Mouse (Mus musculus): Measurements from ENCODE around the gene Des.

Gene Des

DNA sequence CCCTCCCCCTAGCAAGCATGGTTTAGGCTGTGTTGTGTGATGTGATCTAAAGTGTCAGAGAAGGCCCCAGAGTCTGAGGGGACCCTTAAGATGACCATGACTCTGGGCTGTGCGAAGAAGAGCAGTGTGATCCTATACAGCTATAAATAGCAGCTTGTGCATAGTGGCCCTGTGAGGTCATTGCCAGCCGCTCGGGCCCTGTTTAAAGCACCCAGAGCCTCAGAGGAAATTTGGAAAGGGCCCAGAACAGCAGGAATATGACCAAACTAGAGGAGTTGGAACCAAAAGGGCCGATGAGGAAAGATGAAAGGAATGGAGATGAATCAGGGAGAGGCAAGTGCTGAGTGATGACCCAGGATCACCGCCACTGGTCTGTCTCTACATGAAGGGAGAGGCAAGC is 12.8 kb upstream of the Des start:
- no peak for DNase-seq (ENCODE audit: low spot score in 2 of 2)

DNA sequence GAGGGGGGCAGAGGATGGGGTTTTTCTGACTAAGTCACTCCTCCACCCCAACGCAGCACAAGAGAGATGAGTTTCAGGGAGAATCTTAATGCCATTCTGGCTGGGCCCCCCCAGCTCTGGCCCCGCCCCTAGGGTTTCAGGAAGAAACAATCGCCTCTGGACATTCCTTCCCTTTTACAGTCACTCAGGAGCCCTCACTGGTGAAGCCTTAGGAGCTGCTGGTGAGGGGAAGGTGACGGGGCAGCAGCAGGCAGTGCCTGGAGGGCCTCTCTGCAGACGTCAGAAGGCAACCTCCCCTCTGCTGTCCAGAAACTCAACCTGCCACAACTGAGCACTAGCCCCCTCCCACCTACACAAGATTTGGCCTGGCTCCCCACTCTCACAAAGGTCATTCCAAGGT is 10.9 kb upstream of the Des start:
- no peak for DNase-seq (ENCODE audit: low spot score in 2 of 2)

DNA sequence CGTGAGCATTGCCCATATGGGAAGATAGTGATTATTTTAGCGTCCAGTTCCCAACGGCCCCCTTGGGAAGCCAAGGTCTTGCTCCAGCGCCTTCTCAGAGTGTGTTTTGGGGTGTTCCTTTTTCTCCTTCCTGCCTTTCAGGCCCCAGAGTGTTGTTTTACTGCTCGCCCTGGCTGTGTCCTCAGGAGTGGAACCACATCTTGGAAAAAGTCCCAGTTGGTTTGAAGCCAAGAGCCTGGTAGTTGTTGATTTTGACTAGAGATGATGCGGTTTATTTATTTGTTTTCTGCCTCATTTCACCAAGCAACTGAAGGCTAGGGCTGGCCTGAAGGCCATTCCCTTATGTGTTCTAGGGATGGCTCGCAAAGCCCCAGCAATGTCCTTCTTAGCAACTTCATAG is 2.9 kb upstream of the Des start:
- no peak for DNase-seq (ENCODE audit: low spot score in 2 of 2)

DNA sequence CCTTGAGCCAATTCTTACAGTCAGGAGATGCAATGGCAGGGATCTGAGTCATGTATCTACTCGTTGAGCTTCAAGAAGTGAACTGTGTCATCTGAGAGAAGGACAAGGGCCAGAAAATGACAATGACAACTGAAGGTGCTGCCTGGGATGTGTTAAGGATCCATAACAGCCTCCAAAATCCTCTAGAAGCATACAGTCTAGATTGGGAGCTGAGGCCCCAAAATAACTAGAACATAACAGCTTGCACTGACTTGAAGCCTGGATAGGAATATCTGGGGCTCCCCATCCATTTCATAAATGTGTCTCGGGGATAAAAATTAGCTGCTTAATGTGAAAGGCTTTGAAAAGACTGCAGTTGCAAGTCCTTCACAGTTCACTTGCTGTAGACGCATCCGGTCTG is 2.1 kb upstream of the Des start:
- DNase-seq (ENCODE audit: low spot score in 2 of 2) = no peak

DNA sequence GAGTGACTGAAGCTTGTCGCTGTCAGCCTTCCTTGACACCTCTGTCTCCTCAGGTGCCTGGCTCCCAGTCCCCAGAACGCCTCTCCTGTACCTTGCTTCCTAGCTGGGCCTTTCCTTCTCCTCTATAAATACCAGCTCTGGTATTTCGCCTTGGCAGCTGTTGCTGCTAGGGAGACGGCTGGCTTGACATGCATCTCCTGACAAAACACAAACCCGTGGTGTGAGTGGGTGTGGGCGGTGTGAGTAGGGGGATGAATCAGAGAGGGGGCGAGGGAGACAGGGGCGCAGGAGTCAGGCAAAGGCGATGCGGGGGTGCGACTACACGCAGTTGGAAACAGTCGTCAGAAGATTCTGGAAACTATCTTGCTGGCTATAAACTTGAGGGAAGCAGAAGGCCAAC is 783 bp upstream of the Des start:
- DNase-seq (ENCODE audit: low spot score in 2 of 2) = no peak

DNA sequence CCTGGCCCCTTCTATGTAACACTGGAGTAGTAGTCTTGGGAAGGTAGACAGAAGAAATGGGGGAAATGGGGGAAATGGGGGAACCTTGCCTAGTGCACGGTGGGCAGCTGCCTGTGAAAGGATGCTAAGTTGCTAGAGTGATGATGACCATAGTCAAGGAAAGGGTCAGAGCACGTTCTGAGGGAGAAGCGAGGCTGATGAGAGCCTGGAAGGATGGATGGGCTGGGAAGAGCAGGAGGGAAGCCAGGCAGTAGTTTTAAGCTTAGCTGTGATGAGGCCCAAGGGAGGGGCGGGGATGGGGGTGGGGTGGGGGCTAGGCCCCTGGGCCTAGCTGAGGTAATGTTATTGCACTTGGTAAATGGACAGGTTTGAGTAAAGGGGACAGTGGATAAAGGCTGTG is 994 bp downstream of the Des start:
- DNase-seq (ENCODE audit: low spot score in 2 of 2) = no peak

DNA sequence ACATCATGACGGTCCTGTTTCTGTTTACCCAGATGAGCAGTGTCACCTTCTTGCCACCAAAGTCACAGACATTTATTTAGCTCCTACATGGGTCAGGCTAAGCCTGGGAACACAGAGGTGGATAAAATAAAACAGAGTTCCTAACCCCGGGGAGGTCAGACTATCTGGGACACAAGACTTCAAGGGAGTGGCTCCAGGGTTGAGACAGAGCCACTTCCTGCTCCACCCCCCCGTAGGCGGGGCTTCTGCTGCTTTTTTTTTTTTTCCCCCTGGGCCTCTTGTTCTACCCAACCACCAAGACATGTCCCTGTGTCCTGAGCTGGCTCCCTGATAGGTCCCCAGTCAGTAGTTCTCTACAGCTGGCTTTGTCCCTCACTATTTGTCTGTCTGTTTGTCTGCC is 1.6 kb downstream of the Des start:
- no peak for DNase-seq (ENCODE audit: low spot score in 2 of 2)

DNA sequence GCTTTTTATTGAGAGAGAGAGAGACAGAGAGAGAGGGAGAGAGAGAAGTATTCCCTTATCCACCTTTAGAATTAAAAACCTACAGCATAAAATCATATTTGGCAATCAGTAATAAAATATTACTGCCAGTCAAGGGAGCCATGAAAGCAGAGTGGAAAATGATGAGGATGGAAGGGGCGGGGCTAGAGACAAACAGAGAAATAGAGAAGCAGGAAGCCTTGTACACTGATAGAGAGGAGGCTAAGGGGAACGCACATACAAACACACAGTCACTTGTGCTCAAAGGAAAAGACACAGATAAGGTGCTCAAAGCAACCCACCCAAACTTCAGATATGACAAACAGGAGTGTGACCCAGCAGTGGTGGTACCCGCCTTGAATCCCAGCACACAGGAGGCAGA is 3.7 kb downstream of the Des start:
- DNase-seq (ENCODE audit: low spot score in 2 of 2) = no peak

DNA sequence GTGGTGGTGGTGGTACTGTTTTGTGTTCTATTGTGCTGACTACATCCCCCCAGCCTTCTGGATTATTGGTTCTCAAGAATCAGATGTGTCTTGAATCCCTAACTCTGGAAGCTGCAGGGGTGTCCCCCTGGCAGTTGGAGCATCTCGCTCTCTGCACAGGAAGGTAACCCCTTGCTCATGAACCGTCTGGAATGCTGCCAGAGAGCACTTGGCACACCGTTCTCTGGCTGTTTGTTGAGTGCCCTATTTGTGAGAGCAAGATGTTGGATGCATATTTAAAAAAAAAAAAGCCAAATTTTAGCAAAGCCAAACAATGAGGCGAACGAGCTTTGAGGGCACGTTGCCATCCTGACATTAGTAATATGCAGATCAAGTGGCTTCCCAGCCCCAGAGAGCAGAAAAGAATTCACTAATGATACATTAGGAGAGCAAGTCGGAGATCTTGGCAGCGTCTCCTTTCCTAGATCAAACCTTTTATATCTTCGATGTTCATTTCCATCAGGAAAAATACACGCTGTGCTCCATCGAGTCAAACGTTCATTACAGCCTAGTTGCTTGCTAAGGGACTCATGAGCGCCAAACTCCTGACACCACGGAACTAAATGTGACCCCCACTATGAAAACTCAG is 5.5 kb downstream of the Des start:
- DNase-seq (ENCODE audit: low spot score in 2 of 2) = no peak

DNA sequence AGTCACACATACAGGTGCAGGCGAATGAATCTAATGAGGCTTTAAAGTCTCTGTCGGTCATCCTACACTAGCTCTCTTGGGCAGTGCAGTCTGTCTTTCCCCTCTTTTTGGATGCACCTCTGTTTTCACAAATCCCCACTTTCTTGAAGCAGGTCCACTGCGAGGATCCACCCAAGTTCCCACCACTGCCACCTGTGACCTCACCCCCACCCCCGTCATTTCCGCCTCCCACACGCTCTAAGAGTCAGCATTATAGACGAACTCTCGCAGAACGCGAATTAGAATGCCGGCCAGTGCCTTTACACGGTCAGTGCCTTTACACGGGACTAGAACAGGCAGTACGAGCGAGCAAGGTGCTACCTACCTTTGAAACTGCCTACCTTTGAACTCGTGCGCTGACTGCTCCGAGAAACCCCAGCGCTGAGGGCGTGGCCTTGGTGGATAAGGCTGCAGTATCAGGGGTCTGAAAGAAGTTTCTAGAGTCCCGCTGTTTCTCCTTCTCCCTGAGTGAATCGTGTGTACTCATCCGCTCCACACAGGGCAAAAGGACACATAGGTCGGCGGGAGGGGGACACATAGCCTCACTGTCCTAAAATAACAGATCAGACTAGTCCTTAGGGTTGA is 9.3 kb downstream of the Des start:
- DNase-seq (ENCODE audit: low spot score in 2 of 2) = no peak

DNA sequence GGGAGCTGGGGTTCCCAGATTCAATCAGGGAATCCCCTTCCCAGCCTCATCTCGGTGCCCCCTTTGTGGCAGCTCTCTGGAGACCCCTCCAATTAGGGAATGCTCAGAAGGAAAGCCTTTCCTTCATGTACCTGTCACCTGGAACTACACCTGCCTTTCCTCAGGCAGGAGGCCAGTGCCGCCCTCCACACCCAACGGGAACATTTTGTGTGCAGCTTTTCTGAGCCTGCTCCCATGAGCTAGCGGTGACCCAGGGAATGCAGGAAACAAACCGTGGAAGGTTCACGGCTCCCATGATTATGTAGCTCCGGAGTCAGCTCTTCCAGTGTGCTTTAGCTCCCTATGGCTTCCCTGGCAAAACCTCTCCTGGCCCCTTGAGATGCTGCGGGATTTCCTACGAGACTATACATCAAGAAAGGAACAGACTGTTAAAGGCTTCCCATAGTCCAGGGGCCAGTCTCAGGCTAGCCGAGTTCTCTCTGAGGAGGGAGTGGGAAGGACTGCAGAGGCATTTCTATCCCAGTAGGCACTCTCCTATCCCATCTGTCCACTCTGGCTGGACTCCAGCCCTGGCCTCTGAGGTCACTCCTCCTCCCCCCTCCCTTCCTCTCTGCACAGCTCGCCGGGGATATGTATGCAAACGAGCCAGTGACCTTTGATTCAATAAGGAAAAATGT is 10.0 kb downstream of the Des start:
- no peak for DNase-seq (ENCODE audit: low spot score in 2 of 2)

DNA sequence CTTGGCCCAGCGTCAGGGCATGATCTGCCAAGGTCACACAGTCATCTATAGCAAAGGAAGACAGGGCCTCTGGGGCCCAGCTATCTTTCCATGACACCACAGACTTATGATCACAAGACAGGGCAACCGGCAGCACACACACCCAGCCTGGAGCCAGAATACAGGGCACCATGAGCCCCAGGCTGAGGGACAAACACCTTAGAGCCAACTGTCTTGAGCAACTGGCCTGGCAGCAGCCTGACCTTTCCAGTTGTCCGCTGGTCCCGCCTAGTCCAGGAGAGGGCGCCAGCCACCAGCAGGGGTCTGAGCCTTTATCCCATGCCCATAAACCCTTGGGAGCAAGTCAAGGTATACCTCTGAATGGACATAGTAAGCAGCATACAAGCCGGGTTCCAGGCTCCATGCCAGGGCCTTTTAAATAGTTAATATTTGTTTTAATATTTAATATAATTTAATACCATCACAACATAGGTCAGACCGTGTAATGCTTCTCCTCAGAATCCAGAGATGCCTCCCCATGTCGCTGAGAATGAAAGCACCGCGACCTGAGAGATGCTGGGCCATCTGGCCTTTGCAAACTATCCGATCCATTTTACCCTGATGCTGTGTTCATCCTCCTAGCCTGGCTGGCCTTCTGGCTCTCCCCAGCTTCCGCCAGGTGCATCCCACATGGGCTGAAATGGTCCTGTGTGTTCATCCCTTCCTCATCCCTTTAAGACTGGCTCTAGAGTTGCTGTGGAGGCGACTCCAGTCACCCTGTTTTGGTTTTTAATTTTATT is 11.4 kb downstream of the Des start:
- no peak for DNase-seq (ENCODE audit: low spot score in 2 of 2)

DNA sequence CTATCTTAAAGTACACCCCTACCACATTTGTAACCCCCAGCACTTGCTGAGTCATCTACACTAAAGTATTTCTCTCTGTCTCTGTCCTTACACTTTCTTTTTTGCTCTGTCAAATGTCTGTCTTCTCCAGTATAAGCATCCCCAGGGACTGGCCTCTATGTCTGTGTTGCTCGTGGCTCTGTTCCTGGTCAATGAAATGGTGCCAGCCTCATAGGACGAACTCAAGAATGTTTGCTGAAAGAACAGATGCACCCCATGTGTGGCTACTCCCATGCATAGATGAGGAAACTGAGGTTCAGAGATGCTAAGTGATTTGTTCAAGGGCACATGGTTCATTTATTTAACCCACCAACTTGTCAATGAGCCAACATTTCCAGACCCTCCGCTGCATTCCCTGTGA is 12.3 kb downstream of the Des start:
- DNase-seq (ENCODE audit: low spot score in 2 of 2) = no peak

DNA sequence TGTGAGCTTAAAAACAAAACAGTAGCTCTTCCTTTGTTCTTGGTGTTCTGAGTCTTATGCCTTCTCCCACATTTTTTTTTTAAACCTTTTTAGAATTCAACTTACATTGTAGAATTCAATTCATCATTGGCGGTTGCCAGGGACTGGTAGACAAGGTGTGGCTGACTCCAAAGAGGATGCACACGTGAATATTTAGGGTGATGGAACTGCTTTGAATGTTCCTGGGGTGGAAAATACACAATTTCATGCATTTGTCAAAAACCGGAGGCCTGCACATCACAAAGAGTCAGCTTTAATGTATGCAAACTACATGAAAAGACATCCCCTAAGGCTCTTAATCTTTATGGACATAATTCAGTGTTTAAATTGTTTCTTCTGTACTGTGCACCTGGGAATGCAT is 13.1 kb downstream of the Des start:
- DNase-seq (ENCODE audit: low spot score in 2 of 2) = no peak

DNA sequence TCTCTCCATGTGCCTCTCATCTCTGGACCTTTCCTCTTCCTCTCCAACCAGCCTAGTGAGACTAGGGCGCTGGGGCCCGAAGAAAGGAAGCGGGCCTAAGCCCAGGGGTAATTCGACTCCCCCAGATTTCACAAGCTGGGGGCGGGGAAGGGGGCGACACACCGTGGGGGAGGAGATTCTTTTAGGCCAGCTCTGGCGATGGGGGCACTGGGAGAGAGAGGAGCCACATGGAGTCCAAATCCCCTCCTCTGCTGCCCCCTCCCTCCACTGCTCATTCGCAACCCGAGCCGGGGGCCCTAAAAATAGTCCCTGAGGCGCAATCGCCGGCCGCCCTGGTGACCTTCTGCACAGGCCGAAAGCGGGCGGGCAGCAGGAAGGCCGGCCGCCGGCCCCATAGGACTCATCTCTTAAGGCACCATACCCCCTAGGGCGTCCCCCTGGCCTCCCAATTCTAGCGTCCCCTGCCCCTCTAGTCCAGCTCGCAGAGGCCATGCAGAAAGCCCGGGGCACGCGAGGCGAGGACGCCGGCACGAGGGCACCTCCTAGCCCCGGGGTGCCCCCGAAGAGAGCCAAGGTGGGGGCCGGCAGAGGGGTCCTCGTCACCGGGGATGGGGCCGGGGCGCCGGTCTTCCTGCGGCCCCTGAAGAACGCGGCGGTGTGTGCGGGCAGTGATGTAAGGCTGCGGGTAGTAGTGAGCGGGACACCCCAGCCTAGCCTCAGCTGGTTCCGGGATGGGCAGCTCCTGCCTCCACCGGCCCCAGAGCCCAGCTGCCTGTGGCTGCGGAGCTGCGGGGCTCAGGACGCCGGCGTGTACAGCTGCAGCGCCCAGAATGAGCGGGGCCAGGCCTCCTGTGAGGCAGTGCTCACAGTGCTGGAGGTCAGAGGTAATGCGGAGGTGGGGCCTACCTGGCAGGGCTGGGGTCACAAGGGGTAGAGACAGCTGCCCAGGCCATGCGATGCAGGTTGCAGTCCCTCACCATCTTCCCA is 15.1 kb downstream of the Des start, which contains the start of gene Speg:
TSS of gene Speg (plus strand) at position 348 of the 987 bp plus-strand sequence.
- no peak for DNase-seq (ENCODE audit: low spot score in 2 of 2)

DNA sequence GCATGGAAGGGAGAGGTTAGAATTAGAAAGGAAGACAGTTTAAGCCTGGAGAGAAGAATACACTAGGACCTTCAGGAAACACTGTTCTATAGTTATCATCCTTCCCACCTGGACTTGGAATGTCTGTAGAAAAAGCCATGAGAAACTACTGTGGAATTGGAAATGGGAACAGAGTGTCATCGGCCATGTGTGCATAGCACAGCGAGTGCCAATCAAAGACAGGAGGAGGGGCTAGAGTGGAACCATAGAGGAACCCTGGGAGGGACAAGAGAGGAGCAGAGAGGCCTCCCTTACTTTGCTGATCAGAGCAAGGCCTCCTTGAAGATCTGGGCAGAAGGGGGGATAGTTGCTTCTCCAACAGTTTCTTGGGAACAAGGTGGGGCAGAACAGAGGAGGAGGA is 19.1 kb downstream of the Des start:
- no peak for DNase-seq (ENCODE audit: low spot score in 2 of 2)

DNA sequence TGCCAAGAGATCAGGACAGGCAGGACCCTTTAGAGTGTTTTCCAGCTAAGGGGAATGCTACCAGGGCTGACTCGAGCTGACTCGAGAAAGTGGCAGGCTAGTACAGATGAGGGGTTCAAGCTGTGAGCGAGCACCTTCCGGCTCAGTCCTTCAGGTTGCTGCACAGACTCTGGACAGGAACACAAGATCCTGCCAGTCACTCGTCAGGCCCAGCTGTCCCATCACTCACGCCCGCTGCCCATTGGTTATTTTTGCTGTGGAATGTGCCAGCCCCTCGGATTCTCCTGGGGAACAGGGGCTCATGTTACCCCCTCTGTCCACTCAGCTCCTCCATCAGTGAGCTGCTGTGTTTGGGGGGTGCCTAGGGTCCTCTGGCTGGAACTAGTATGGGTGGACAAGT is 19.8 kb downstream of the Des start:
- DNase-seq (ENCODE audit: low spot score in 2 of 2) = no peak

DNA sequence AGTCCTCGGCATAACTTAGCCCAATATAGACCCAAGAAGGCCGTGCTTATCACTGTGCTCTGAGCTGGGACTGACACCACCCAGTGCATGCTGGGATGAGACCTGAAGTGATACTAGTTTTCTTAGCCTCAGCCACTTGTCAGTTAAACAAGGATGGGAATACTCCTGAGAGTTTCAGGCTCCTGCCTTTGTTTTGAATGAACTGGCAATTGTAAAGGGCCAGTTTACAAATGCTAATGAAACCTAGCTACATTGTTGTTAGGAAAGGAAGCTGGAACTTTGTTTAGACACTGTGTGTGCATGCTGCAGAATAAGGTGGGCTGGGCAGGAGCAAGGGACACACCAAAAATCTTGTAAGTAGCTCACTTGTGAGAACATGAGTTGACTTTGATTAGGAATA is 20.8 kb downstream of the Des start:
- DNase-seq (ENCODE audit: low spot score in 2 of 2) = no peak

DNA sequence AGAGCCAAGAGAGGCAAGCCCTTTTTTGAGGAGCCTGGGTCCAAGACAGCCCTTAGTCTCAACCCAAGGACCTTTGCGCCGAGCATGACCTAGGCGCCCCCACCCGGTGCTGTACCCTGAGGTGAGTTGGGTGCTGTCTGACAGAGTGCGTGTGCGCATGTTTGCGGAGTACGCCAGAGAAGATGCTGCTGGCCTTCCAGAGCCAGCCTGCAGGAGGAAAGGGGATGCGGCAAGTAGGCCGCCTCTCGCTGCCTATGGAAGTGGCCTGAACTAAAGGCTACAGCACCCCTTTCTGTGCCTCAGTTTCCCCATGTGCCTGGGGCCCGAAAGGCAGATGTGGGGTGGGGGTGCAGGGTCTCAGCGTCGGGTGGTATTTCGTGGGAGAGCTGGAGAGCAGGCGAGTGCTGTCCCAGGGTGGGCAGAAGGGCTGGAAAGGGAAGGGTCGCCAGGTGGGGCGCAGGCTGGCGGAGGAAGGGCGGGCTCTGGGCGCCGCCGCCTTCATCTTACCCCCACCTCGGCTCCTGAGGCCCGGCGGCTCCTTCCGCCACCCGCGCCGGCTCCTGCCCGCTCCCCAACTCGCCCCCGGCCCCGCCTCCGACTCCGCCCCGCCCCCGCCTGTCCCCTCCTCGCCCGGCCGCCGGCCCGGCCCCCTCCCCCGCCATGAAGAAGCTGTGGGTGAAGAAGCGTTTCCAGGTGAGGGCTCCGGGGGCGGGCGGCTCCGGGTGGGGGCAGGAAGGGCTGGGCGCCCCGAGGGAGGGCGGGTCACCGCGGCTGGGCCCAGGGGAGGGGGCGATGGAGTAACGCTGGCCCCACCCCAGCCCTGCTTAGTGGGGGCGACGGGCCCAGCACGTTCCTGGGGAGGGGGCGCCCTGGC is 21.6 kb downstream of the Des start:
- DNase-seq (ENCODE audit: low spot score in 2 of 2) = no peak

DNA sequence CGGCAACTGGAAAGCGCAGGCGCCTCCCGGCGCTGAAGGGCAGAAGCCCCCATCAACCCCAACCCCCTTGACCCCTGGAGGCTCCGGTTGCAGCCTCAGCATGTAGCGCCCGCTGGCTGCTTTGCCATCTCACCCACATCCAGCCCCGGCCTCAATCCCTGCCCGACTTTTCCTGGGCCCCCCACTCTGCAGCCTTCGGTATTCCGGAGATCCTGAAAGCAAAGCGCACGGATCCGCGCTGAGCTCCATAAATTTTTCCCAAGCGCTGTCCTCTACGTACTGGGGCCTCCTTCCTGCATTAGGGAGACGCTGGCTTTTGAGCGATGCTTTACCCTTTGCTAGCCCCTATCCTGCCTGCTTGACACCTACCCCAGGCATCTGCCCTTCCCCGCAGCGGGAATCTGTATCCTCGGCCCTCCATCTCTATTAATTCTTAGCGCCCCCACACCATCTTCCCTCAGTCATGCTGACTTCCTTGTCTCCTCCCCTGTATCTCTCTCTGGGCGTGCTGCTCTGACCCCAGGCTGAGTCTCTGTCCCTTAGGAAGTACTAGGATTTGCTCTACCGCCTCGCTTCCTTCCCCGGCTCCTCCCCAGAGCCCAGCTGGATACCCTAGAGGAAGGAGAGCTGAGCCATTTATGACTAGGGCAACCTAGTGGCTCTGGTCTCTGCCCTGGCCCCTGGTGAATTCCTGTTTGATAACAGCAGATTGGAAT is 22.4 kb downstream of the Des start:
- no peak for DNase-seq (ENCODE audit: low spot score in 2 of 2)
